Mouse (Mus musculus) megakaryocyte, embryonic 14.5 days (primary cell): ENCODE results near the gene Ms4a14. TPM values are rescaled to one million over a fixed set of nuclear protein-coding genes. Genes with fewer than 3 reads are reported as not detected.
A peak's percentile ranks its signal among the peaks of the same experiment; 100 is the strongest.
"Not testable (repeated sequence)": the region's sequence is repeated elsewhere in the genome, so short reads cannot be mapped to it uniquely, and the experiment has no call there.

Source experiments
- H3K27me3 ChIP-seq: replicated peaks from 2 replicates; pipeline ENCODE3; 2012; ENCODE audit warnings: inconsistent platforms
- H3K36me3 ChIP-seq: replicated peaks from 2 replicates; pipeline ENCODE3; 2012; ENCODE audit warnings: low read length, inconsistent platforms, mixed read lengths
- H3K4me1 ChIP-seq: 2 replicates; pipeline ENCODE4 v1.6.1; 2012; ENCODE audit warnings: inconsistent platforms
- H3K4me3 ChIP-seq: replicated peaks from 2 replicates; pipeline ENCODE3; 2012; ENCODE audit warnings: moderate library complexity, mild to moderate bottlenecking, inconsistent platforms
- H3K9me3 ChIP-seq: 2 replicates; pipeline ENCODE4 v1.6.1; 2012; ENCODE audit warnings: inconsistent platforms
- FLI1 ChIP-seq: IDR thresholded peaks from 2 replicates; pipeline ENCODE4 v1.6.1; 2012; ENCODE audit warnings: low read length, inconsistent platforms, mixed read lengths
- GATA1 ChIP-seq: IDR thresholded peaks from 3 replicates; pipeline ENCODE4 v1.6.1; 2012; ENCODE audit warnings: mixed read lengths, low read length, inconsistent platforms, borderline replicate concordance
- polyA plus RNA-seq: library from polyadenylated mRNA; stranded (reverse); fragments of >175 nt; gene quantifications from 2 replicates; pipeline ENCODE4 v1.2.3, GENCODE M21; 2012; ENCODE audit warnings: low replicate concordance; ENCODE audit not compliant: insufficient read depth

The Ms4a14 gene
- polyA plus RNA-seq, 1 experiment, result 0.16 TPM

GRCm38 (mm10) chr19:11316786-11317185 is 2.5 kb upstream of the Ms4a14 start:
- TF ChIP-seq FLI1, result no peak
- TF ChIP-seq GATA1, result no peak
- no peaks in the 10 kb centered on the region for H3K36me3 ChIP-seq
- no peaks in the 10 kb centered on the region for H3K9me3 ChIP-seq
- H3K27me3 ChIP-seq, result no peaks in the 10 kb centered on the region
- no peaks in the 10 kb centered on the region for H3K4me1 ChIP-seq
- H3K4me3 ChIP-seq, result no peak overlapping the region

- no peaks in the 10 kb centered on the region for H3K36me3 ChIP-seq
- H3K9me3 ChIP-seq, result no peaks in the 10 kb centered on the region
- no peak overlapping the region for H3K4me3 ChIP-seq
- no peak for TF ChIP-seq FLI1
- no peak for TF ChIP-seq GATA1
- no peaks in the 10 kb centered on the region for H3K27me3 ChIP-seq
- no peaks in the 10 kb centered on the region for H3K4me1 ChIP-seq
Observed at GRCm38 (mm10) chr19:11308888-11309287, 5.4 kb downstream of the Ms4a14 start.

- H3K4me3 ChIP-seq, H3K9me3 ChIP-seq, H3K27me3 ChIP-seq, H3K36me3 ChIP-seq, H3K4me1 ChIP-seq: not testable (repeated sequence)
Observed at GRCm38 (mm10) chr19:11299529-11299928, 14.7 kb downstream of the Ms4a14 start.

- Histone ChIP-seq H3K9me3 (peaks cover 4% of the 10 kb centered on the region; the same call in 1 of the 2 replicates), H3K27me3 (no peaks in the 10 kb centered on the region), H3K4me3 (no peak overlapping the region), H3K4me1 (no peaks in the 10 kb centered on the region), H3K36me3 (no peaks in the 10 kb centered on the region)
- TF ChIP-seq FLI1, result no peak
- TF ChIP-seq GATA1, result no peak
Observed at GRCm38 (mm10) chr19:11298939-11299338, 15.3 kb downstream of the Ms4a14 start.

- H3K4me3 ChIP-seq, H3K36me3 ChIP-seq, H3K9me3 ChIP-seq, H3K4me1 ChIP-seq, H3K27me3 ChIP-seq: not testable (repeated sequence)
Observed at GRCm38 (mm10) chr19:11293616-11294015, 20.6 kb downstream of the Ms4a14 start.

- TF ChIP-seq FLI1, result no peak
- no peak for TF ChIP-seq GATA1
- Histone ChIP-seq H3K9me3 (no peaks in the 10 kb centered on the region), H3K27me3 (no peaks in the 10 kb centered on the region), H3K4me1 (no peaks in the 10 kb centered on the region), H3K36me3 (no peaks in the 10 kb centered on the region), H3K4me3 (peak overlapping the region; percentile 65)
Observed at GRCm38 (mm10) chr19:11292990-11293389, 21.3 kb downstream of the Ms4a14 start.

- H3K4me3 ChIP-seq, result no peak within 1 kb of the TSS
- H3K4me1 ChIP-seq, result no peaks in the 10 kb centered on the region
- no peaks in the 10 kb centered on the region for H3K9me3 ChIP-seq
- TF ChIP-seq FLI1 (no peak), GATA1 (no peak)
- no peaks in the 10 kb centered on the region for H3K27me3 ChIP-seq
- H3K36me3 ChIP-seq, result no peaks in the 10 kb centered on the region
Observed at GRCm38 (mm10) chr19:11283773-11284172, 30.5 kb downstream of the Ms4a14 start, which contains the start of gene Ms4a5. TSS of gene Ms4a5 (minus strand) at chr19:11283873.

- H3K9me3 ChIP-seq, result no peaks in the 10 kb centered on the region
- H3K27me3 ChIP-seq, result no peaks in the 10 kb centered on the region
- no peaks in the 10 kb centered on the region for H3K4me1 ChIP-seq
- H3K4me3 ChIP-seq, result no peak overlapping the region
- TF ChIP-seq GATA1 (no peak), FLI1 (no peak)
- no peaks in the 10 kb centered on the region for H3K36me3 ChIP-seq
Observed at GRCm38 (mm10) chr19:11280223-11280622, 34.0 kb downstream of the Ms4a14 start.

GRCm38 (mm10) chr19:11276431-11276830 is 37.8 kb downstream of the Ms4a14 start:
- Histone ChIP-seq H3K4me1 (no peaks in the 10 kb centered on the region), H3K9me3 (no peaks in the 10 kb centered on the region), H3K27me3 (no peaks in the 10 kb centered on the region), H3K36me3 (no peaks in the 10 kb centered on the region), H3K4me3 (no peak overlapping the region)
- TF ChIP-seq GATA1 (no peak), FLI1 (no peak)

- Histone ChIP-seq H3K9me3 (no peaks in the 10 kb centered on the region), H3K4me3 (no peak overlapping the region), H3K27me3 (no peaks in the 10 kb centered on the region), H3K36me3 (no peaks in the 10 kb centered on the region), H3K4me1 (no peaks in the 10 kb centered on the region)
- no peak for TF ChIP-seq GATA1
- no peak for TF ChIP-seq FLI1
Observed at GRCm38 (mm10) chr19:11266956-11267355, 47.3 kb downstream of the Ms4a14 start.

- Histone ChIP-seq H3K9me3 (no peaks in the 10 kb centered on the region), H3K4me1 (no peaks in the 10 kb centered on the region), H3K4me3 (no peak within 1 kb of the TSS), H3K36me3 (no peaks in the 10 kb centered on the region), H3K27me3 (no peaks in the 10 kb centered on the region)
- TF ChIP-seq GATA1, result no peak
- TF ChIP-seq FLI1, result no peak
Observed at GRCm38 (mm10) chr19:11266052-11266845, 48.0 kb downstream of the Ms4a14 start, which contains the start of gene Ms4a1. TSS of gene Ms4a1 (minus strand) at chr19:11266241.
